Mouse (Mus musculus): ENCODE results near the gene Tdo2. TPM values are rescaled to one million over a fixed set of nuclear protein-coding genes. Genes with fewer than 3 reads are reported as not detected.

Tdo2 gene
- total RNA-seq, 2 experiments from 2014 or later, result 0.10 to 3.5 TPM

Other genes starting within 250 kb of the Tdo2 start
- 10 to 100 TPM; 28.7 to 67.3 TPM for gene Ctso, start 43.6 kb downstream of the Tdo2 start, total RNA-seq (2021)
- not detected for gene Asic5, start 6.1 kb upstream of the Tdo2 start, total RNA-seq (2021)
- 1 to 10 TPM; 7.1 to 8.3 TPM for gene Gucy1b1, start 98.5 kb upstream of the Tdo2 start, total RNA-seq (2021)
- gene Gucy1a1, start 169.6 kb upstream of the Tdo2 start, total RNA-seq (2021), result 10 to 100 TPM; 24.1 to 24.7 TPM

Data from adrenal gland, adult 18-20 months (tissue).